Mouse (Mus musculus): Measurements from ENCODE around the gene Prr19. TPM values are rescaled to one million over a fixed set of nuclear protein-coding genes. Genes with fewer than 3 reads are reported as not detected.

Gene Prr19
- polyA plus RNA-seq, 1 experiment = not detected

DNA sequence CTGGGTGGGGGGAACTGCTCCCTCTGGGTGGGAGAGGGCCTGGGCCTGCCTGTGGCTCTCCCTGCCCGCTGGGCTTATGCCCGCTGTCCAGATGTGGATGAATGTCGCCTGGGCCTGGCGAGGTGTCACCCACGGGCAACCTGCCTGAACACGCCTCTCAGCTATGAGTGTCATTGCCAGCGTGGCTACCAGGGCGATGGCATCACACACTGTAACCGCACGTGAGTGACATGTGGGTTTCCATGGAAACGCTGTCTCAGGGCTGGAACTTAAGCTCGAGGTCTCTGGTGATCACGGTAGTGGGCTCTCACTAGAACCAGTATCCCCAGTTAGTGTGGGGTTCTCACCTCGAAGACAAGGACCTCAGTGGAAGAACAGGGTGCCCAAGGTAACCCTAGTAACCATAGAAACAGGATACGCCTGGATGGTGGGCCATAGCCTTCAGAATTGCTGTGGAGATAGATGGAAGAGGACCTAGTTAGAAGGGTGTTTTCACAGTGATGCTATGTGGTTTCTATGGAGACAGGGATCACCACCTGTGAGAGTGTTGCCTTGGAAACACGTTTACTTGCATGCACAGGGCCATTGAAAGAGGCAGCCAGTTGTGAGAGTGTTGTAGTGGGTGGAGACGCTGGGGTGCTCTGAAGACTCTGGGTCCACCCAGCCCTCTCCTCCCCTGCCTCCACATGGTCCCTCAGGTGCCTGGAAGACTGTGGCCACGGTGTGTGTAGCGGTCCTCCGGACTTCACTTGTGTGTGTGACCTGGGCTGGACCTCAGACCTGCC is 40.0 kb downstream of the Prr19 start:
- H3K27ac ChIP-seq (ENCODE audit: insufficient read depth, low read length) = no peak overlapping the region
- no peaks in the 10 kb centered on the region for H3K4me1 ChIP-seq (ENCODE audit: control insufficient read depth, insufficient read depth, low read length)
- no peak for TF ChIP-seq CTCF (IDR thresholded peaks at IDR 0.05; ENCODE audit: borderline replicate concordance, insufficient read depth, low read length)
- TF ChIP-seq POLR2A (IDR thresholded peaks at IDR 0.05; ENCODE audit: low read depth, low read length) = no peak
- no peak overlapping the region for H3K4me3 ChIP-seq (ENCODE audit: insufficient read depth, low read length)

- TF ChIP-seq POLR2A (IDR thresholded peaks at IDR 0.05; ENCODE audit: low read depth, low read length) (no peak), CTCF (IDR thresholded peaks at IDR 0.05; ENCODE audit: borderline replicate concordance, insufficient read depth, low read length) (no peak)
- Histone ChIP-seq H3K4me3 (ENCODE audit: insufficient read depth, low read length) (no peak overlapping the region), H3K4me1 (ENCODE audit: control insufficient read depth, insufficient read depth, low read length) (no peaks in the 10 kb centered on the region), H3K27ac (ENCODE audit: insufficient read depth, low read length) (no peak overlapping the region)
These were observed 47.6 kb downstream of the Prr19 start for GRCm38 (mm10) chr7:25348861-25349260.

Other genes with a start within 250 kb of the Prr19 start
- gene Grik5, start 229.1 kb upstream of the Prr19 start, polyA plus RNA-seq (2011; ENCODE audit: insufficient read length, low read depth, missing spikeins) = 31.6 and 45.3 TPM in 2 replicates
- gene Zfp574, start 228.8 kb upstream of the Prr19 start, polyA plus RNA-seq (2011; ENCODE audit: insufficient read length, low read depth, missing spikeins) = 10.3 and 11.0 TPM in 2 replicates
- gene Pou2f2, start 121.7 kb upstream of the Prr19 start, polyA plus RNA-seq (2011; ENCODE audit: insufficient read length, low read depth, missing spikeins) = 0.07 and 0.68 TPM in 2 replicates
- gene Dedd2, start 80.8 kb upstream of the Prr19 start, polyA plus RNA-seq (2011; ENCODE audit: insufficient read length, low read depth, missing spikeins) = 2.3 and 2.5 TPM in 2 replicates
- 9.3 and 9.7 TPM in 2 replicates for gene Zfp526, start 80.0 kb upstream of the Prr19 start, polyA plus RNA-seq (2011; ENCODE audit: insufficient read length, low read depth, missing spikeins)
- gene Gsk3a, start 63.6 kb upstream of the Prr19 start, polyA plus RNA-seq (2011; ENCODE audit: insufficient read length, low read depth, missing spikeins) = 70.6 and 72.5 TPM in 2 replicates
- 64.5 and 70.9 TPM in 2 replicates for gene Erf, start 50.6 kb upstream of the Prr19 start, polyA plus RNA-seq (2011; ENCODE audit: insufficient read length, low read depth, missing spikeins)
- gene Cic, start 33.7 kb upstream of the Prr19 start, polyA plus RNA-seq (2011; ENCODE audit: insufficient read length, low read depth, missing spikeins) = 138 and 152 TPM in 2 replicates
- gene Pafah1b3, start 3.4 kb upstream of the Prr19 start, polyA plus RNA-seq (2011; ENCODE audit: insufficient read length, low read depth, missing spikeins) = 46.2 and 48.8 TPM in 2 replicates
- gene Tmem145, start 4.7 kb downstream of the Prr19 start, polyA plus RNA-seq (2011; ENCODE audit: insufficient read length, low read depth, missing spikeins) = not detected in 2 replicates
- gene Megf8, start 15.8 kb downstream of the Prr19 start, polyA plus RNA-seq (2011; ENCODE audit: insufficient read length, low read depth, missing spikeins) = 32.9 and 38.3 TPM in 2 replicates
- gene Cnfn, start 68.3 kb downstream of the Prr19 start, polyA plus RNA-seq (2011; ENCODE audit: insufficient read length, low read depth, missing spikeins) = not detected in 2 replicates
- 4.6 and 19.4 TPM in 2 replicates for gene Lipe, start 97.3 kb downstream of the Prr19 start, polyA plus RNA-seq (2011; ENCODE audit: insufficient read length, low read depth, missing spikeins)
- gene Cxcl17, start 111.5 kb downstream of the Prr19 start, polyA plus RNA-seq (2011; ENCODE audit: insufficient read length, low read depth, missing spikeins) = not detected in 2 replicates
- gene Ceacam1, start 176.2 kb downstream of the Prr19 start, polyA plus RNA-seq (2011; ENCODE audit: insufficient read length, low read depth, missing spikeins) = not detected in 2 replicates
- gene Ceacam2, start 238.4 kb downstream of the Prr19 start, polyA plus RNA-seq (2011; ENCODE audit: insufficient read length, low read depth, missing spikeins) = not detected in 2 replicates